Mouse (Mus musculus) forebrain, embryonic 14.5 days (tissue): ENCODE results near the gene Prpf4. TPM values are rescaled to one million over a fixed set of nuclear protein-coding genes. Genes with fewer than 3 reads are reported as not detected.
A peak's percentile ranks its signal among the peaks of the same experiment; 100 is the strongest.

Experiments used
- ATAC-seq: fragments of 200-750 bp; cut with Nextera tagmentation; 2 replicates; pipeline ENCODE4 v1.8.0; 2017; ENCODE audit warnings: mild to moderate bottlenecking, moderate library complexity
- DNase-seq: peaks from one replicate; pipeline ENCODE4 v3.0.0-alpha.2; 2015; ENCODE audit warnings: low spot score
- H3K27ac ChIP-seq: fragments of 300-500 bp; sonication (generic); 2 replicates; pipeline ENCODE4 v1.5.1; 2014; ENCODE audit warnings: low read depth, mild to moderate bottlenecking, control low read depth, low read length, moderate library complexity
- H3K27me3 ChIP-seq: fragments of 300-500 bp; sonication (generic); replicated peaks from 2 replicates; pipeline ENCODE4 v1.6.1; 2014; ENCODE audit warnings: low read length, control low read depth, mixed read lengths; ENCODE audit not compliant: control insufficient read depth, insufficient read depth
- H3K36me3 ChIP-seq: fragments of 300-500 bp; sonication (generic); 2 replicates; pipeline ENCODE4 v1.6.1; 2014; ENCODE audit warnings: low read length, control low read depth; ENCODE audit not compliant: control insufficient read depth, insufficient read depth
- H3K4me1 ChIP-seq: fragments of 300-500 bp; sonication (generic); 2 replicates; pipeline ENCODE4 v1.6.1; 2014; ENCODE audit warnings: antibody characterized with exemption, low read length, control low read depth; ENCODE audit not compliant: control insufficient read depth, insufficient read depth
- H3K4me2 ChIP-seq: fragments of 300-500 bp; sonication (generic); 2 replicates; pipeline ENCODE4 v1.6.1; 2014; ENCODE audit warnings: mild to moderate bottlenecking, control low read depth, low read length
- H3K4me3 ChIP-seq: fragments of 300-500 bp; sonication (generic); 2 replicates; pipeline ENCODE4 v1.5.1; 2014; ENCODE audit warnings: low read depth, low read length, control low read depth
- H3K9ac ChIP-seq: fragments of 300-500 bp; sonication (generic); 2 replicates; pipeline ENCODE4 v1.6.1; 2014; ENCODE audit warnings: mild to moderate bottlenecking, low read length, control low read depth, moderate library complexity
- H3K9me3 ChIP-seq: fragments of 300-500 bp; sonication (generic); replicated peaks from 2 replicates; pipeline ENCODE4 v1.6.1; 2016; ENCODE audit warnings: low read length, control low read depth, mixed read lengths; ENCODE audit not compliant: control insufficient read depth
- WGBS: fragments of 180-500 bp; shearing (Covaris S2); extraction: QIAGEN DNeasy Blood & Tissue Kit; methylation state at CpG from one replicate; pipeline ENCODE4 v1.1.7; 2014; 5-methylcytosine and 5-hydroxymethylcytosine counted together
- polyA plus RNA-seq: library from polyadenylated mRNA; unstranded; fragments of >200 nt; fragmentation: Nextera tagmentation; extraction: Ambion mirVana; gene quantifications from 2 replicates; pipeline ENCODE4 v1.2.1, GENCODE M21; 2014

Gene Prpf4
- polyA plus RNA-seq, 1 experiment from 2014 or later = 16.4 TPM

DNA sequence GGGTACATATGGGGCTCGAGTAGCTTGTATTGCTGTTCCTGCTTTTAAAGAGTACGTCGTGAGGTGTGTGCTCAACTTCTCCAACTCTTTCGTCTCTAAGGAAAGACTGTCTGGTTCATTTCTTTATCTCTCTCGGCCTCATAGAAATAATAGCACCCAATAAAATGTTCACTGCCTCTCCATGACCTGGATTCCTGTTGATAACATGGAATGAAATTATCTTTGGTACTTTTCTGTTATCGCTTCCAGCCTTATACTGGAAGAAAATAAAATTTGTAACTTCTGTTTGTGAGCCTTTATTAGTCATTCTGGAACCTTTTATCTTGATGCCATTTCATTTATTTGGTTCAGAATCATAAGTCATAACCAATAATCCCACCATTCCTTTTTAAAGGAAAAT, 25.4 kb upstream of the Prpf4 start:
- H3K27ac ChIP-seq = no peak overlapping the region
- H3K27me3 ChIP-seq = no peaks in the 10 kb centered on the region
- no peak overlapping the region for H3K4me2 ChIP-seq
- WGBS = 92% methylated on average over 6 of the region's 6 CpGs
- H3K9ac ChIP-seq = no peak overlapping the region
- no peak overlapping the region for H3K4me3 ChIP-seq
- H3K9me3 ChIP-seq = no peaks in the 10 kb centered on the region
- ATAC-seq (no peak), DNase-seq (no peak)
- 0 out of 2 replicates have a peak, but pooled peaks cover 2% of the 10 kb centered on the region for H3K4me1 ChIP-seq
- peaks cover 17% of the 10 kb centered on the region for H3K36me3 ChIP-seq

DNA sequence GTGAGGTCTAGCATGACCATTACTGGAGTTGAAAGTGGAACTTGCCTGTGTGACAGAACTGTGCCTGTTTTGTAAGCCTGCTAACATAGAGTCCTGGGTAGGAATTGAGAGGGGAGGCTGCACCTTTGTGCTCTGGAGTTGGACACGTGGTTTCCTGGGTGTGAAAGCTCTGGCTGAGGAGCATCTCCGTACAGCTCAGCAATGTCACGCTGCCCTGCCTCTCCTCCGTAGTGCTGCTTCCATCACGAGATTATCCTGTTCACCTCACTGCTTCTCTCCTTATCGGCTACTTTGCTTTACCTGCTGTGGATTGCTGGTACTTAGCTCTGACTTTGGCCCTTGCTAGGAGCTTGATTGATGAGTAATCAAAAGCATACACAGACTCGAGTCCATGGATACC, 24.8 kb upstream of the Prpf4 start:
- Histone ChIP-seq H3K27ac (no peak overlapping the region), H3K9me3 (no peaks in the 10 kb centered on the region), H3K27me3 (no peaks in the 10 kb centered on the region), H3K4me3 (no peak overlapping the region), H3K36me3 (peaks cover 22% of the 10 kb centered on the region), H3K9ac (no peak overlapping the region), H3K4me1 (no peaks in the 10 kb centered on the region), H3K4me2 (no peak overlapping the region)
- no peak for DNase-seq
- ATAC-seq = no peak
- WGBS = 86% methylated on average over 7 of the region's 7 CpGs

GRCm38 (mm10) chr4:62384159-62384558, 24.4 kb upstream of the Prpf4 start:
- no peak for ATAC-seq
- Histone ChIP-seq H3K27ac (no peak overlapping the region), H3K4me3 (no peak overlapping the region), H3K9ac (no peak overlapping the region), H3K27me3 (no peaks in the 10 kb centered on the region), H3K9me3 (no peaks in the 10 kb centered on the region), H3K36me3 (peaks cover 26% of the 10 kb centered on the region), H3K4me1 (no peaks in the 10 kb centered on the region), H3K4me2 (no peak overlapping the region)
- WGBS = 93% methylated on average over 1 of the region's 1 CpGs
- DNase-seq = no peak

- Histone ChIP-seq H3K4me3 (no peak overlapping the region), H3K4me1 (no peaks in the 10 kb centered on the region), H3K4me2 (no peak overlapping the region), H3K9ac (no peak overlapping the region), H3K27me3 (no peaks in the 10 kb centered on the region), H3K9me3 (no peaks in the 10 kb centered on the region), H3K27ac (no peak overlapping the region), H3K36me3 (peaks cover 39% of the 10 kb centered on the region)
- DNase-seq (no peak), ATAC-seq (no peak)
- WGBS = 84% methylated on average over 7 of the region's 7 CpGs
Observed at GRCm38 (mm10) chr4:62385439-62385838, 23.2 kb upstream of the Prpf4 start.

DNA sequence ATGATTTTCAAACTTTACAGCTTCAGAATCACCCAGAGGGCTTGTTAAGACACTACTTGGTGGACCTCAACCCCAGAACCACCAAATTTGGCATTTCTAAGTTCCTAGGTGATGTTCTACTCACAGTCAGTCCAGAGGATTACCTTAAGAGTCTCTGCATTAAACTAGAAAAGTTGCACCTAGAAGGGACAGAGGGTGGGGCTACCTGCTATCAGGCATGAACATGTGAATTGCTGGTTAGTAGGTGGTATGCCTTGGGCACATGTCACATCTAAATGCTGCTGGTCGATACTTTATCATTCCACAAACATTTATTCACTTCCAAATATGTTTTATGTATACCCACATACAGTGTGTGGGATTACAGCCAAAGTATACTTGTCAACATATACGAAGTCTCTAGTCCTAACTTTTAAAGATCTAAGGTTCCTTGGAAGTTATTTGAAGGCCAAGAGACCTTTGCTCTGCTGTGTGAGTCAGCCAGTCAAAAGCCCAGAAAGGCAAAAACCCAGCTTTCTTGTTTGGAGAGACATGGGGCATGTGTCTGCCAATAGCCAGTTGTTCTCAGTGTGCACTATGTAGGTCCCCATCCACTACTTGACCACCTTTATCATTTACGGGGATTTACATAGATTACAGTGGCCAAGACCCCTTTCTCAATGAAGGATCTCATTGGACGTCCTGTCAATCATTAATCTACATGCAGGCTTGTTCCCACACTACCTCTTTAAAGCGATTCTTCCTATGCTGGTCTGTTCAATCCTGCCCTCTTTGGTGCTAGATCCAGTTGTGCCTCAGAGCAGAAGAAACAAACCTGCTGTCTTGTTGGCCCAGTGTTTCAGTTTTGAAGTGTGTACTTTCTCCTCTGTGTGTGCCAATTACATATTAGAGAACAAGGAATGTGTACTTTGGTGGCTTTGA, 18.7 kb upstream of the Prpf4 start:
- H3K4me1 ChIP-seq = no peaks in the 10 kb centered on the region
- no peaks in the 10 kb centered on the region for H3K9me3 ChIP-seq
- H3K4me2 ChIP-seq = no peak overlapping the region
- no peak overlapping the region for H3K4me3 ChIP-seq
- WGBS = 90% methylated on average over 5 of the region's 5 CpGs
- H3K27ac ChIP-seq = no peak overlapping the region
- no peak for ATAC-seq
- peaks cover 67% of the 10 kb centered on the region for H3K36me3 ChIP-seq
- no peak for DNase-seq
- H3K9ac ChIP-seq = no peak overlapping the region
- no peaks in the 10 kb centered on the region for H3K27me3 ChIP-seq

DNA sequence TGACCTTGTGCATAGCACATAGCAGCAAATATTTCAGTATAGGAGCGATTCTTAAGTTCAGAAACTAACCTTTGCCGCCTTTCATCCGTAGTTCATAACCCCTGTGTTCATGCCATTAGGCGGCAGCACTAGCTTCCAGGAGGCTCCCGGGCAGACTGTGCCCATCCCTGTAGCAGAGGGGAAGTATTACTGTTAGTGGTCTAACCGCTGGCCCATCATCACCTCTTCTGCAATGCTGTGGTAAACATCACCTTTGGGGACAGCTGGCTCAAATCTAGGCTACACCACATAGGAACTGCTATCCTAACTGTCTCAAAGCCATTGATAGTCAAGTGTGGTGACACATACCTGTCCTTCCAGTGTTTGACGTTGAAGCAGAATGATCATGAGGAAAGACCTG, 16.7 kb upstream of the Prpf4 start:
- Histone ChIP-seq H3K27me3 (no peaks in the 10 kb centered on the region), H3K4me2 (no peak overlapping the region), H3K9me3 (no peaks in the 10 kb centered on the region), H3K9ac (no peak overlapping the region), H3K4me1 (no peaks in the 10 kb centered on the region), H3K27ac (no peak overlapping the region), H3K36me3 (peaks cover 77% of the 10 kb centered on the region), H3K4me3 (no peak overlapping the region)
- WGBS = 94% methylated on average over 7 of the region's 7 CpGs
- no peak; the same call in 1 of the 2 replicates for ATAC-seq
- no peak for DNase-seq

DNA sequence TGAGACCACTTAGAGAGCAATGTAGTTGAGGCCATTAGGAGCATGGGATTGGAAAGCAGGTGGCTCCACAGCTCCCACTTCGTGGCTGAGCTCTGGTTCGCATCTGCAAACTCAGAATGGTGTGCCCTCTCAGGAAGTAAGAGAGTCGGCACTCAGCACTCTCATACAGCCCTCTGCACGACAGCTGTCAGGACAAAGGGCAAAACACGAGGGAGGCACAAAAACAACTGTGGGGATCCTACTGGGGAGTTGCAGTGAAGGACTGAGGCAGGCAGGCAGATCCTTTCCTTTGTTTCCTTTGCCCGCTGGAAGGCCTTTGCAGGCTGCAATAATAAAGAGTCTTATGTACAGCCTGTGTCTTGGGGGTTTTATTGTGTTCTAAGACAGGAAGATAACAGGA, 15.1 kb upstream of the Prpf4 start:
- no peak overlapping the region for H3K9ac ChIP-seq
- no peak for ATAC-seq
- no peaks in the 10 kb centered on the region for H3K9me3 ChIP-seq
- no peak overlapping the region for H3K4me2 ChIP-seq
- peaks cover 79% of the 10 kb centered on the region for H3K36me3 ChIP-seq
- H3K27me3 ChIP-seq = no peaks in the 10 kb centered on the region
- 0 out of 2 replicates have a peak overlapping the region, but pooled peaks have one; percentile 17 for H3K27ac ChIP-seq
- DNase-seq = no peak
- 37% methylated on average over 6 of the region's 6 CpGs for WGBS
- H3K4me3 ChIP-seq = no peak overlapping the region
- no peaks in the 10 kb centered on the region for H3K4me1 ChIP-seq

DNA sequence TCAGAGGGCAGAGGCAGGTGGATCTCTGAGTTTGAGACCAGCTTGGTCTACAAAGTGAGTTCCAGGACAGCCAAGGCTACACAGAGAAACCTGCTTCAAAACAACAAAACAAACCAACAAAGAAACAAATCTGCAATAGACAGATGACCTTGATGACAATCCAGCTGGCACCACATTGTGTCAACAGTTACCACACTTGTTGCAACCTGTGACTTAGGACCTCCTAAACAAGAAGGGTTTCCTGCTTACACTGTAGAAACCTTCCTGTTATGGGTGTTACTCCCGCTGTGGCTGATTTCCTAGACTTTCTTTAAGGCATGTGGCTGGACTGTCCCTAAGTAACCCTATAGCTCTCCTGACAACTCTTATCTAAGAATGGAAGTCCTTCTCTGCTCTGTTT, 12.8 kb upstream of the Prpf4 start:
- Histone ChIP-seq H3K36me3 (peaks cover 79% of the 10 kb centered on the region), H3K4me1 (no peaks in the 10 kb centered on the region), H3K4me2 (no peak overlapping the region), H3K9ac (no peak overlapping the region), H3K9me3 (no peaks in the 10 kb centered on the region), H3K27ac (no peak overlapping the region), H3K27me3 (no peaks in the 10 kb centered on the region), H3K4me3 (no peak overlapping the region)
- ATAC-seq = no peak
- 95% methylated on average over 1 of the region's 1 CpGs for whole genome bisulfite sequencing
- no peak for DNase-seq

DNA sequence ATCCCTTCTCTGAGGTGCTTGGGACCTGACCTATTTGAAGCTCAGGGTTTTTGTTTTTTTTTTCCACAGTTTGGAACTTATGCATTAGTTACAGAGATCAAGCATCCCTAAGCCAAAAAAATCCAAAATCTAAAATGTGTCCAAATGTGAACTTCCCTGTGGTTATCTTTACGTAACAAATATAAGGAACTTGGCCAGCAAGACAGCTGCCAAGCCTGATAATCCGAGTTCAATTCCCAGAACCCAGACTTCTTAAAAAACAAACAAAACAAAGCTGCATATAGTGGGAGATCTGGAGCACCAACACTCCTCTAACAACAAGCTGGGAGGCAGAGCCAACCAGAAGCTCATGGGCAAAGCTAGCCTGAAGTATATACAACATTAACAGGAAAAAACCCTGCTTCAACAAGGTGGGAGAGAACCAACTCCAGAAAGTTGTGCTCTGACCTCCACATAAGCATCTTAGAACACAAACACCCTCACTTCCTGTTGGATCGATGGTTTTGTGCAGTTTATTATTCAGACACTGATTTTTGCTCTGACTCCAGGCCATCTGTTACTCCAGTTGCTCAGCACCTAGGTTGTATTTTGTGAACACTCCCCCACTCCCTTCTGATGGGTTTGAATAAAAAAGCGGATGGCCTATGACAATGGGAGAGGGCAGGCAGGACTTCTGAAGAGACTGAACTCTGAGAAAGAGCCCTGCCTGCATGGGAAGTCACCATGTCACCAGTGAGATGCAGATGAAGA, 10.8 kb upstream of the Prpf4 start:
- H3K9ac ChIP-seq = no peak overlapping the region
- ATAC-seq = no peak
- no peak overlapping the region for H3K4me2 ChIP-seq
- H3K27ac ChIP-seq = no peak overlapping the region
- H3K9me3 ChIP-seq = no peaks in the 10 kb centered on the region
- H3K27me3 ChIP-seq = no peaks in the 10 kb centered on the region
- 89% methylated on average over 4 of the region's 4 CpGs for WGBS
- H3K4me3 ChIP-seq = no peak overlapping the region
- H3K36me3 ChIP-seq = peaks cover 81% of the 10 kb centered on the region
- DNase-seq = no peak
- no peaks in the 10 kb centered on the region for H3K4me1 ChIP-seq
